Mouse (Mus musculus): ENCODE results near the gene Mpc2. TPM values are rescaled to one million over a fixed set of nuclear protein-coding genes. Genes with fewer than 3 reads are reported as not detected.

Gene Mpc2
- polyA plus RNA-seq, 1 experiment from 2014 or later = 110 TPM

DNA sequence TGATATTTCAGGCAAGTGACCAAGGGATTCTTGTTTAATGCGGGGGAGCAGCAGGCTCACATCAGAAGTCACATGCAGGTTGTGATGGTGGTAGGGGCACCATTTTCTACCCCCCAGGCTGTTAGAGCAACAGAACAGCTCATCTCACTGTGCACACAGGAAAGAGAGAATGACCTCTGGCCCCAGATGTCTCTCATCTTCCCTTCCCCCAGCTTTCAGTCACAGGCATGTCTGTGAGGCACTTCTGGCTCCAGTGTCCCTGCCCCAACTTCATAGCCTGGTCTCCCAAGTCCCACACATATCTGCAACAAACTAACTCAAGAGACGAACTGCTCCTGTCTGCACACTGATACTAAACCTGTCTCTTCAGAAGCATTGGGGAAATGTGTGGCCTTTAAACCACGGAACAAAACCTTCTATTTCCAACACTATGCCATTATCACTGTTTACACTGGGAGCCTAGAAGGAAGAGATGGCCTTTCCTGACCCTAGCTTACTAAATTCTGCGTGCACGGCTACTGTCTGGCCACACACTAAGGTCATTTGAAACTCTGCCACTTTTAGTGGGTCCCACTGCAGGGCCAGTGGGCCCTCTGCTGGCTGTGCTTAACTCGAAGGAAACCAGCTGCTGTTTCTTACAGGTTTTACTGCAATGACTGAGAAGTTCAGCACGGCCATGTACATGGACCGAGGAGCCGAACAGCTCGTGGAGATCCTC, 43.0 kb downstream of the Mpc2 start:
- Histone ChIP-seq H3K27me3 (ENCODE audit: insufficient read depth, low read length) (no peaks in the 10 kb centered on the region), H3K27ac (ENCODE audit: low read depth) (no peak overlapping the region), H3K9me3 (ENCODE audit: low read depth, low read length) (no peaks in the 10 kb centered on the region), H3K4me3 (ENCODE audit: low read depth, low read length) (no peak overlapping the region), H3K4me1 (ENCODE audit: insufficient read depth) (no peaks in the 10 kb centered on the region), H3K36me3 (ENCODE audit: insufficient read depth) (no peaks in the 10 kb centered on the region), H3K9ac (no peak overlapping the region), H3K4me2 (no peak overlapping the region)
- DNase-seq = peak; percentile 82
- peak; percentile 82 for ATAC-seq (ENCODE audit: insufficient read depth)
- peak; percentile 63 for TF ChIP-seq CTCF (IDR thresholded peaks at IDR 0.05; ENCODE audit: low read depth)
- 13% methylated on average over 10 of the region's 10 CpGs for WGBS

DNA sequence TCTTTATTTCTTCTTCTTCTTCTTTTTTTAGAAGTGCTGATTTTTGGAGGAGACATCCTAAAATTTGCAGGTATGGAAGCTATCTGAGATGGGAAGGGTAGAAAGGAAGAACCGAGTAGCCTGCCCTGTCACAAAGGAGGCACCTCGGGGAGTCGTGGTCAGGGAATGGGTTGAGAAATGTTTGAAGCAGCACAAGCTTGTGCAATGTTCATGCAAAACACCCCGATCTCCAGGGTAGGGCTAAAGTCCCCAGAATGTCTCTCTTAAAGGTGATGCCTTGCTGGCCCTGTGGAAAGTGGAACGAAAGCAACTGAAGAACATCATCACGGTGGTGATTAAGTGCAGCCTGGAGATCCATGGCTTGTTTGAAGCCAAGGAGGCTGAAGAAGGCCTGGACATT, 45.9 kb downstream of the Mpc2 start:
- 87% methylated on average over 6 of the region's 6 CpGs for WGBS
- H3K4me2 ChIP-seq = no peak overlapping the region
- ATAC-seq (ENCODE audit: insufficient read depth) (no peak), DNase-seq (no peak)
- H3K27me3 ChIP-seq (ENCODE audit: insufficient read depth, low read length) = no peaks in the 10 kb centered on the region
- H3K4me3 ChIP-seq (ENCODE audit: low read depth, low read length) = no peak overlapping the region
- TF ChIP-seq CTCF (IDR thresholded peaks at IDR 0.05; ENCODE audit: low read depth) = no peak
- H3K9ac ChIP-seq = no peak overlapping the region
- H3K36me3 ChIP-seq (ENCODE audit: insufficient read depth) = no peaks in the 10 kb centered on the region
- no peaks in the 10 kb centered on the region for H3K4me1 ChIP-seq (ENCODE audit: insufficient read depth)
- no peak overlapping the region for H3K27ac ChIP-seq (ENCODE audit: low read depth)
- no peaks in the 10 kb centered on the region for H3K9me3 ChIP-seq (ENCODE audit: low read depth, low read length)

DNA sequence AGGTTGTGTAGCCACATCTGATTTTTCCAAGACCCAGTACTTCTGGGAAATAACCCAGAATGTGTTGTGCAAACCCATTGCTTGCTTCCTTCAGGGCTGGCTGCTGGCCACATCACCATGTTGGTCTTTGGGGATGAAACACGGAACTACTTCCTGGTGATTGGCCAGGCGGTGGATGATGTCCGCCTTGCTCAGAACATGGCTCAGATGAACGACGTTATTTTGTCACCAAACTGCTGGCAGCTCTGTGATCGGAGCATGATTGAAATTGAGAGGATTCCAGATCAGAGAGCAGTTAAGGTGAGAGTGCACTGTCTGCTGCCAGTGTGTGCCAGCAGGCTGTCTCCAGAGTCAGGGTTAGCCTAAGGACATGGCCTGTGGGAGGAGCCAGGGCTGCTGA, 49.7 kb downstream of the Mpc2 start:
- TF ChIP-seq CTCF (IDR thresholded peaks at IDR 0.05; ENCODE audit: low read depth) = no peak
- Histone ChIP-seq H3K4me1 (ENCODE audit: insufficient read depth) (no peaks in the 10 kb centered on the region), H3K27ac (ENCODE audit: low read depth) (no peak overlapping the region), H3K9me3 (ENCODE audit: low read depth, low read length) (no peaks in the 10 kb centered on the region), H3K4me2 (no peak overlapping the region), H3K36me3 (ENCODE audit: insufficient read depth) (no peaks in the 10 kb centered on the region), H3K9ac (no peak overlapping the region), H3K4me3 (ENCODE audit: low read depth, low read length) (no peak overlapping the region), H3K27me3 (ENCODE audit: insufficient read depth, low read length) (no peaks in the 10 kb centered on the region)
- ATAC-seq (ENCODE audit: insufficient read depth) (no peak), DNase-seq (no peak)
- WGBS = 70% methylated on average over 6 of the region's 6 CpGs

DNA sequence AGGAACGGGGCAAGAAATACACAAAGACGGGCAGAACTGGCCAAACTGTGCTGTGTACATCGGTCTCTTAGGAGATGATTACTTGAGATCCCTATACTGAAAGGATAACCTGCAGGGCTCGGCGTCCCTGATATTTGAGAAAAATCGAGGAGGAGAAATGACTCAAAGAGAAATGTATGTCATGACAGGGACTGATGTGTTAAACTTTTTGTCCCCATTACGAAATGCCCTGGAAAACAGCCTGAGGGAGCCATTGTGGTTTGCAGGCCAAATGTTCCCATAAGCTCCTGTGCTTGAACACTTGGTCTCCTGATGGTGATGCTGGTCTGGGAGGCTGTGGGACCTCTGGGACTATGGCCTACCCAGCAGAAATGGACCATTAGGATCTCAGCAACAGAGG, 60.3 kb downstream of the Mpc2 start:
- Histone ChIP-seq H3K4me2 (no peak overlapping the region), H3K36me3 (ENCODE audit: insufficient read depth) (no peaks in the 10 kb centered on the region), H3K9ac (no peak overlapping the region), H3K4me1 (ENCODE audit: insufficient read depth) (no peaks in the 10 kb centered on the region), H3K9me3 (ENCODE audit: low read depth, low read length) (no peaks in the 10 kb centered on the region), H3K4me3 (ENCODE audit: low read depth, low read length) (no peak overlapping the region), H3K27ac (ENCODE audit: low read depth) (no peak overlapping the region), H3K27me3 (ENCODE audit: insufficient read depth, low read length) (no peaks in the 10 kb centered on the region)
- no peak for ATAC-seq (ENCODE audit: insufficient read depth)
- no peak for TF ChIP-seq CTCF (IDR thresholded peaks at IDR 0.05; ENCODE audit: low read depth)
- DNase-seq = no peak
- 91% methylated on average over 7 of the region's 7 CpGs for WGBS

Other genes with a start within 250 kb of the Mpc2 start
- 88.3 and 90.9 TPM in 2 replicates for gene Tiprl, start 223.6 kb upstream of the Mpc2 start, polyA plus RNA-seq (2014; fragmentation: Nextera tagmentation; extraction: Ambion mirVana)
- 1.4 TPM in 2 replicates for gene Gpr161, start 164.8 kb upstream of the Mpc2 start, polyA plus RNA-seq (2014; fragmentation: Nextera tagmentation; extraction: Ambion mirVana)
- 12.7 and 13.0 TPM in 2 replicates for gene Dcaf6, start 162 bp upstream of the Mpc2 start, polyA plus RNA-seq (2014; fragmentation: Nextera tagmentation; extraction: Ambion mirVana)
- 0.04 TPM in 1 of 2 replicates, not detected in the other for gene Adcy10, start 24.5 kb downstream of the Mpc2 start, polyA plus RNA-seq (2014; fragmentation: Nextera tagmentation; extraction: Ambion mirVana)
- gene Mpzl1, start 173.9 kb downstream of the Mpc2 start, polyA plus RNA-seq (2014; fragmentation: Nextera tagmentation; extraction: Ambion mirVana) = 208 and 220 TPM in 2 replicates
- 22.9 and 25.2 TPM in 2 replicates for gene Rcsd1, start 249.1 kb downstream of the Mpc2 start, polyA plus RNA-seq (2014; fragmentation: Nextera tagmentation; extraction: Ambion mirVana)